Mouse (Mus musculus): ENCODE measurements at regions not wholly inside any gene's neighbourhood (a gene's known extent, or its start where the extent isn't known, plus 50 kb on each side); places are given as distances from the start of the nearest gene placed in this dataset.

DNA sequence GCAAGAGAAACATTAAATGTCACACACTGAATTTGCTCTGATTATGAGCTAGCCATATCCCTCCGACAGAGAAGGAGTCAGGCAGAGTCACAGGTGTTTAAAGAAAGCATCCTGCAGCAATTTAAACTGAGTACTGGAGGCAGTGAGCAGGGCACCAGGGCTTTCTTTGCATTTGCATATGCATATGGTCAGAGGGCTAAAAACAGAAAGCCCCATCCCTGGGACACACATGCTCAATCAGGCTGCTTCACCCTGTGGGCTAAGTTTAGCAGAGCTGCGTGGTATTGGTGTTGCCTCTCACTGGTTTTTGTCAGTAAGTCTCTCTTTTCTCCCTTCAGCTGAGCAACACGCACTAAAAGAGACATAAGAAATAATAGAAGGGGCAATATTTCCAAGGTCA is 289.9 kb upstream of the Rps6ka3 start:
- DNase-seq (ENCODE audit: low spot score in 2 of 2): no peak

DNA sequence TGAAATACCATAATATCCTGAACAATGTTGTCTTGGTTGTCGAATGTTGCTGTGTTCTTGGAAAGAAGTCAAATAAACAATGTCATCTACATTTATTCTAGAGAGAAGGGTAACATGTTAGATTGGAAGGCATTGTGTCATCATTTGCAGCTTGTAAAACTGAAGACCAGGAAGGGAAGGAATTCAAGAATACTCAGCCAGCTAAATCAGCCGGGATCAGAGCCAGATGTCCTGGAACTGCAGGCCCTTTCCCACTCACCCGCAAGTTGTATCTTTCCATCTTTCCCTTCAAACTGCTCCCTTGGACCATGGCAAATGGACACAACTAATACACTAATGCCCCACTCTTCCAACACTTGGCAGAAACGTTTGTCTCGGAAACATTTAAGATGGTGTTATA is 288.7 kb upstream of the Rps6ka3 start:
- DNase-seq (ENCODE audit: low spot score in 2 of 2): no peak

DNA sequence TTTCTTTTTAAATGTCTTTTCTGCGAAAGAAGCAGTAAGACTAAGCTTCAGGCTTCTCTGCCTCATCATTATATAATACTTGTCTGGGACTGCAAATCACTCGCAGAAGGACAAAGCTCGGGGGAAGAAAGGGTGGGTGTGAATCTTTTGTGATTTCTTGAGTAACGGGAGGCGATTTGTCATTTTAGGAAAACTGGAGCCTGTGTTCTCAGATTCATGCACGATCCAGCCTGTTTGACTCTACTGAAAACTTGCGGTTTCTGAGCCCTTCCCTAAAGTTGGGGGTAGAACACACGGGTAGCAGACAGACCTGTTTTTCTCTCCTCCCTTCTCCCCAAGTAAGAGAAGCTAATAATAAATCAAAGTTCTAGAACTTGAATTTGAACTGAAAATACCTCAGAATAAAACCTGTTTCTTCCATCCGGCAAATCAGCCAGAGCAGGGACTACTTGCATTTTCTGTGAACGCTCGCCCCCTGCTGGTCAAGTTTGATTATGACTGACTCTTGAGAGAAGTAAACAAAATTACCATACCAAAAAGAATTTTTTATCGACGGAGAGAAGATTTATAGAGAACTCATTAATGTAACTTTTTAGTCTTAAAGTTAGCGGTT is 288.2 kb upstream of the Rps6ka3 start:
- peak; percentile 45 to 61 for DNase-seq (ENCODE audit: low spot score in 2 of 2)

DNA sequence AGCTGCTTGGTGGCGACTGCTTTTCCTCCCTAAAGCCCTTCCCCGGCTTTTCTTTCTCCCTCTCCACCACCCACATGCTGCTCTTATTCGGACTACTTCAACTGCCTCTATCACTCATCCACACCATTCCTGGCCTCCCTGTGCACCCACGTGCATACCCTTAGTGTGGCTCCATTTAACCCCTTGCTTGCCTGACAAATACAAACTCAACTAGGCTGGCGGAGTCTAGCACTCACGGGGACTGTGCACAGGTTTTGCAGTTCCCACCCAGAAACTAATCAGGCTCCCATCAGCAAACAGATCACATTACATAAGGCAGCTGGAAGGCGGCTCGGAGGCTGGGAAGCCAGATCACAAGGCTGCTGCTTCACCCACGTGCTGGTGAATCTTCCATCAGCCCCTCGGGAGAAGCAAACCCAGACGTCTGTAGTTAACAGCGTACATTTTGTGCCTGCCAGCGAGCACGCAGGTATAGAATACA is 287.0 kb upstream of the Rps6ka3 start:
- DNase-seq (ENCODE audit: low spot score in 2 of 2): no peak

DNA sequence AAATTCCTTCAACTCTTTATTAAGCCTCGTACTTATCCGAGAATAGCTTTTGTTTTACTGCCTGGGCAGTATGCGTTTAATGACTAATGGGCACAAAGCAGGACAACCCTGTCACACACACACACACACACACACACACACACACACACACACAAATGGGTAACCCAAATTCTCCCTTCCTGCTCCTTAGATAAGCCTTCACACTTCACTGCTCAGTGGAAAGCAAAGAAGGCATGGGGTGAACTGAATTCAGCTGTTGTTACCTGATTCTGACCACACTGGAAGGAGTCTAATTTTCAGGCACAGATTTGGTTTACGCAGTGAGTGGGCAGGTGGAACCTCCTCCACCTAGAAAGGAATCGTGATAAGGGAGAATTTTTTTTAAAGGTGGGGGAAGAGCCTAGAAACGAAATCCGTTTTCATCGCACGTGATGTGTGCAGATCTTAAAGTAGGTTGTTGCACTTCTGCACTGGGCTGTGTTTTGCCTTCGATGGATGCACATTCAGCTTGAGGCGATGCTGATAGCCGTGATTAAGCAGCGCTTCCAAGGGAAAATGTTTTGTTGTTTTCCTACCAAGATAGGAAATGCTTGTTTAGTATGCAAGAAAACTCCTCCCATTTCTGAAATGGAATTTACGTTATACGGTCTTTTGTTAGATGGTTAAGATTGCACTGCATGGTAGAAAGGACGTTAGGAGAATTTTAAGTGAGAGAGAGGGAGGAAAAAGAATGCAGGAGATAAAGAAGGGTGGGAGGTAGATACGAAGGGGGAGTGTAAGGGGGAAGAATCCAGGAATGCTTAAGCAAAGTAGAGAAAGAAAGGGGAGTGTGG is 286.2 kb upstream of the Rps6ka3 start:
- DNase-seq (ENCODE audit: low spot score in 2 of 2): no peak

DNA sequence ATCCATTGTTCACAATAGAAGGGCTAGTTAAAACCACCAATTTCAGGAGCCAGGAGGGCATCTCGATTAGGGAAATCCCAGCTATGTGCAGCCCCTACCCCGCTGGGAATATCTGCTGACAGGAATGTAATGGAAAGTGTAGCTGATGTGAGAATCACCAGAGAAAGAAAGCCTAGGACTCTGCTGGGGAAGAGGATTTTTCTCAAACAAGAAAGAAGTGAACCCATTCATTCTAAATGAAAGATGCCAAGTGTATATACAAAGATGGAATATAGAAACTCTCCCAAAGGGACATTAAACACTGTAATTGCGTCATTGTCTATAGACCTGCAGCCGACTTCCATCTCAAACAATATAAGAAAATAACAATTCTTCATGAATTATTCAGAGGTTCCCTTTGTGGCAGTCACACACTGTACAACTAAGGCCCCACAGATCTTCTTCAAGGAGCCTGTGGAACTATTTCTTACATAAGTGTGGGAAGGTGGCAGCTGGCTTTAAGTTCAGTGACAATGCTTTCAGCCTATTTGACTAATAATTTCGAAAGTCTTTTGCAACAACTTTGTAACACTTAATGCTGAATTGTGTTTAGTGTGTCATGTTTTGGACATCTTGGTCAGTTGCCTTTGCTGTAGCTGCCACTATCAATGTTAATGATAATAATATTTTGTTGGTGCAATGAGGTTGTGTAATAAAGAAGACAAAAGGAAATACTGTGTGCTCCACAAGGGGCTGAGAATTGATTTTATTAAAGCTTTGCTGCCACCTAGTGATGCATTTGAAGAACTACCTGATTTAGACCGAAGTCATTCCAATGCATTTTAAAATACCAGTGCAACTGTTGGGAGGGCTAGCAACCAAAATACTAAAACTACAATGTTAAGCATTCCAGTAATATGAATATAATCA is 285.4 kb upstream of the Rps6ka3 start:
- no peak for DNase-seq (ENCODE audit: low spot score in 2 of 2)

DNA sequence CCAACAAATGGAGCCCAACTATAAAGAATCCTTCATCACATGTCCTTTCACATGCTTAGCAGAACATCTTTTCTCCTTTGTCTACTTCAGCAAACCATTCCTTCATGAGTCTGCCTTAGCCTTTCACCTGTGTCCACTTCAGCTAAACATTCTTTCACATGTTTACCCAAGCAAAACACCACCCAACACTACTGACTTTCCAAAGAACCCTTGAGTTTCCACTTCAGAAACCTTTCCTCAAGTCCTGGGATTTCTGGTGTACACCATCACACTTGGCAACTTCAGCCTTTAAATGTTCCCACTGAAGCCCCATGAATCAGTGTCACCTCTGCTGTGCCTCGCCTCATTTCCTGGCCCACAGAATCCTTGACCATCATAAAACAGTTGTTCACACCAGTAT is 278.2 kb upstream of the Rps6ka3 start:
- DNase-seq (ENCODE audit: low spot score in 2 of 2): no peak

DNA sequence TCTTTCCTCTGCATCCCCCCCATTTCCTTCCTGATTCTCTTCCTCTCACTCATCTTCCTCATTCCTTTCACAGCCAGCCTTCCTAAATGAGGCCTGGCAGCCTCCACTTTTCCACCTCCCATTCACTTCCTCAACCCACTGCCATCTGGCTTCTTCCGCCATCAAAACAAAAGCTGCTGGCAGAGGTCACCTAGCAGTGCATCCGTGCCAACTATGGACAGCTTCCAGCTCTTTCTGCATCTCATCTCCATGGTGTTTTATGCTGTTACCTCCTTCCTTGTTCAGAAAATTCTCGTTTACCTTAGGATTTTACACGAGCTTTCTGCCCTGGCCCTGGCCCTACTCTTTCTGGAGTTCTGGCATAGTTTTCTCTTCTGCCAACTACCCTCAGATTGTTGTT is 262.9 kb upstream of the Rps6ka3 start:
- no peak for DNase-seq (ENCODE audit: low spot score in 2 of 2)

DNA sequence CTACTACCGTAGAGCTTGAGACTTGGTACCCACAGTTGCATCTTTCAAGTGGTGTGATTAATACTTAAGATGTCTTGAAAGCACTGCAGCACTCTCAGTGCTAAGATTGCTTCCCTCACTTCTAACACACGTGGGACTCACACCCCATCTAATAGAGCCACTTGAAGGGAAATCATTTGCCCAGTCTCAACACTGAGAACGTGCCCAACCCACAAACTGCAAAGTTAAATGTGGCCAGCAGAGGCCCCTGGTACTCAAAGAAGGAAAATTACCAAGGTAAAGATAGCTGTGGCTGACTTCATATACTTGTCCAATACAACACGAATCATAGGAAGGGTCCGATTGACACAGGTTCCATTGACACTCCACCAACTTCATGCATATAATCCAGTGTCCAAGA is 238.4 kb upstream of the Rps6ka3 start:
- no peak for DNase-seq (ENCODE audit: low spot score in 2 of 2)

DNA sequence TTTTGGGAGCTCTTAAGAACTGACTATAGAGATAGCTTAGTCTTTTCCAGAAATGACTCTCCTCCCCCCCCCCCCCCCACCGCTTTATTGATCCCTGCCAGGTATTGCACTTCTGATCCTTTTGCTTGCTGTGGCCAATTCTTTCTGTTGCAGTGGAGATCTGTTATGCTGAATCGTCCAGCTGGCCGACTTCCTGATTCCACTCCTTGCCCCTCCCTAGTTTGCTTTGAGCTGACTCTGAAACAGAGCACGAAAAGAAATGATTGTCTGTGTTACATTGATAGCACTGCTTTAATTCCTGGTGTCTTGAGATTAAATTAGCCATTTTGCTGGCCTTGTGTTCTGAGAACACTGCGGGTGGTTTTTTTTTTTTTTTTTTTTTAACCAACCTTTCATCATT is 233.5 kb upstream of the Rps6ka3 start:
- DNase-seq (ENCODE audit: low spot score in 2 of 2): no peak

DNA sequence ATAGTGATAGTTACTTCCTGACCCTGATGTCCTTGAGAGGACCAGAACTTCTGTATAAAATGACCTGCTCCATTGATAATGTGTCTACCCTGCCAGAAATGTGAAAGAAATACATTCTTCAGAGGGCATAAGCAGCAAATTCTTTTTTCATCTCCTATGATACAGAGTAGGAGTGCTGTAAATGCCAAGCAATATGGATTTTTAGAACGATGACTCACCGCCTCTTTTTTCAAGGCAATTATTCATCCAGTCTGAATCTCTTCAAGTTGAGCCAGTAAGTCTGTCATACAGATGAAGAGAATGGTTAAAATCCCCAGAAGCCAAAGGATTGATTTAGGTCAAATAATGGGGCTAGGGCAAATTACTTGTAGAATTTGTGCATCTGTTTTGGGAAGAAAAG is 225.4 kb upstream of the Rps6ka3 start:
- DNase-seq (ENCODE audit: low spot score in 2 of 2): no peak

DNA sequence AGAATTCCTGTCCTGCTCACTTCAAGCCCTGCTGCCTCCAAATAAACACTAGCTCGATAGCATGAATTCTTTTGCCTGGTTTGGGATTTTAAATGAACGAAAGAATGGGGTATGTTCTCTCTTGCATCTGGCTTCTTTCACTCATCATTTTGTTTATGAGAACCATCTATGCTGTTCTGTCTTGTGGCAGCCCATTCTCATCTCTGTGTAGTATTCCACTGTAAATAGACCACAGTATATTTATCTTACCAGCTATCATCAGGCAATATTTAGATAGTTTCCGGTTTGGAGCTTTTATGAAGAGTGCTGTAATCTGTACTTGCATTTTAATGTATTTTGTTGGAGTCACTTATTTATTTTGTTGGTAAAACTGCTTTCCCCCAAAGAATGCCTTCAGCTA is 222.4 kb upstream of the Rps6ka3 start:
- DNase-seq (ENCODE audit: low spot score in 2 of 2): no peak

DNA sequence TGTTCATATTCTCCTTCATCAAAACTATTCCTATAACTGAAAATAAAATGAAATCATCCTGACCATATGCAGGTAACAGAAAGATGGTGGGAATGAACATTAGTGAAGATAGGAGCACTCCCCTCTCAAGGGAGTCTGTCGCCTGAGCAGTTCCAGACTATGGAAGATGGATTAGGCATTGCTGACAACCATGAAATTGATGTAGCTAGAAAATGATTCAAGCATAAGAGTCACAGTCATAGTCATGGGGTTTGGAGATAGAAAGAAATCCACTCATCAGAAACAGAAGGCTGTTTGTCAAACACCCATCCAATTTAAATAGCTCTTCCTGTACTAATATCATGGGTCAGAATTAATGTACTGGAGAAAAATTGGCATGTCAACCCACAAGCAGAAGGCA is 191.2 kb upstream of the Rps6ka3 start:
- DNase-seq (ENCODE audit: low spot score in 2 of 2): no peak

DNA sequence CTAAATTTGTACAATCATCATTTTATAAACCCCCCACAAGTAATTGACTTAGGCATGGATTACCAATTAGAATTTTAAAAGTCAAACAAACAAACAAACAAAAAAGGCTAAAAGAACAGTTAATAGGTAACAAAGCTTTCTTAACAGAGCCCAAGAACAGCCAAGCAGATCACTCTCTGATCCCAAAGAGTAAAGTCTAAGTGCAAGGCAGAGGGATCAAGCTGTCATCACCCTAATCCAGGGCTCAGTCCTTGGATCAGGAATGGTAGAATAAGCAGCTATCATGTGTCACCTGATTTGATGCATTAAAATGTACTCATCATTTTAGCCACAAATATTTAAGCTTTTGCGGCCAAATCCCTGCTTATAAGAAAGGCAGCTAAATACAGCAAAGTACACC is 183.8 kb upstream of the Rps6ka3 start:
- DNase-seq (ENCODE audit: low spot score in 2 of 2): no peak

DNA sequence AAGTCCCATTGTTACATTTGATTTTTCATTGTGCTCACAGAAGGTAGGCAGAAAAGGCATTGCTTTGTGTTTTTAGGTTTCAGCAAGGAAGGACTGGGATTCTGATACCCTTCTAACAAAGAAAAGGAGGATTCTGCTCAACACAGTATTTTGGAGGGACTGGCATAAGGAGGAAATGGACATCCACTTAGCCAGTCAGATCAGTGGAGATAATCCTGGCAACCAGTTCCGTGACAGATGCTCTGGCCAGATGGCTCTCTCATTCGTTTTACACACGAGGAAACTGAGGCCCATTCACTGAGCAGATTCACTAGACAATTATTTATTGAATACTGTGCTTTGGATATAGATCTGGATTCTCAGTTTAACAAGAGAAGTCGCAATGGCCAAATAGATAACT is 178.2 kb upstream of the Rps6ka3 start:
- DNase-seq (ENCODE audit: low spot score in 2 of 2): no peak

DNA sequence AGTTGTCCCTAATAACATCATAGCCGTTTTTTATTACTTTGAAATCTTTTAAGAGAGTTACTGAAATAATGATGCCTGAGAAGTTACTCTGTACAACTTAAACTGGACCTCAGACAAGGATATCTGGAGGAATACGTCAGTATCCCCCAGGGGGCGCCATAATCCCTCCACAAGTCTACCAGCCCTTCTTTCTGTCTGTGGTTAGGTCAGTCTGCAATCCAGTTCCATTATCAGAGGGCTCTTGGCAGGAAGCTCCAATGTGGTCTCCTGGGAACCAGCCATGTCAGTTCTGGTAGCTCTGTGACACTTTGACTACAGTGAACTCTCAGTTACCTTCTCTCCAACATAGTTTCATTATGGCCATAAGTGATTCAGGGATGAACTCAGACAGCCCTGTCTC is 166.7 kb upstream of the Rps6ka3 start:
- peak; percentile 57 to 71 for DNase-seq (ENCODE audit: low spot score in 2 of 2)

DNA sequence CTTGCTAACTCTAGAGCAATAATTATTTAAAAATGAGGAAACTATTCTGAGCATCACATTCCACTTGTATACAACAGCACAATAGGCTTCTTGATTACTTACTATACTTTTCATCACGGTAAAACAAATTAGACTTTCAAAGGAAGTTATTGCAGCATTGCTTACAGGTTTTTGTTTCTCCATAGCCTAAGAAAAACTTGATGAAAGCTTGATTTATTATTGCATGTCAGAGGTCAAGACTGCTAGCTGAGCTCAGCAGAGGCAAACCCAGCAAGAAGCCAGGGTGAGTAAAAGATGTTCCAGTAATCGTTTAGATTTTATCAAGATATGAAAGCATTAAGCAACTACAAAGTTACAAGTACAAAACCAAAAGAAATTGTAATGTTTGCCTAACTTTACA is 162.2 kb upstream of the Rps6ka3 start:
- DNase-seq (ENCODE audit: low spot score in 2 of 2): no peak

DNA sequence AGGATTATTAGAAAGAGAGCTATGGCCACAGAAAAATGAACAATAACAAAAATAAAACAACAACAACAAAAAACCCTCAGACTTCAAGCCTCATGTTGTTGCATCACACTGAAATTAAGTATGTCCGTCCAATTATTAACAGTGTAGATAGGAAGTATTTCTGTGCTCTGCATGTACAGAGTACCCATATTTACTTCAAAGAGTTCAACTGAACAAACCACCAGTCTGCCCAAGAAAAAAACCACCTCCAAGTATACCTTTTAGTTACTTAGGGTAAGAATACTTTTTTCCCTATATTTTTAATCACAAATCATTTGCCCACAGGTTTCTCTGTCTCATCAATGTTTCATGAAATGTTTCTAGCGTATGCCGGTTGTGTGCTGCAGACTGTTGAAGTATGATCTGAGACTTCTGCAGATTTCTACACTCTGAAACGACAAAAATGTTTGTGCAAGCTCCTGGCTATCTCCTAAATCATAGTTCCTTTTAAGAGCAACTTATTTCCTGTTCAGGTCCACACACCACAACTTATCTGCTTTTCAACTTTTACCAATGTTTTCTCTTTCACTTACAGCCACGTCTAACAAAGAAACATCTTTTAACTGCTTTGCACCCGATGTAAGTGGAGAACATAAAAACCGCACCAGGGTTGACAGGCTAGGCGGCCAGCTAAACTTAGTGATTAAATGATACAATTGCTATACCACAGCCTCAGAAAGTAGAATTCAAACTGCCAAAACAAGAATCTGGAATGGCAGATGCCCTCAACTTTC is 154.2 kb upstream of the Rps6ka3 start:
- no peak for DNase-seq (ENCODE audit: low spot score in 2 of 2)

DNA sequence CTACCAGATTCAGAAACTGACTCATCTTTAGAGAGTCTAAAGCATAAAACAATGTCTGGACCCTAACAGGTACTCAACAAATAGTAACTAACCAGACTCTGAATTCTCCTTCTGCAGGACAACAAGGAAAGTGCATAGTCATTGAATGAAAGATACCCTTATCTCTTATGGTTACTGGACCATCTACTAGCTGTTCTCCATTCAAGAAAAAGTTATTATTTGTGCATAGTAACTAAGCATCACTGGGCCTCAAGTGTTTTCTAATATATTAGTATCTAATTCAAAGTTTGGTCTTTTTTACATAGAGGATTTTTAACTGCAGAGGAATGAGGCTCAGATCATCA is 153.7 kb upstream of the Rps6ka3 start:
- no peak for DNase-seq (ENCODE audit: low spot score in 2 of 2)

DNA sequence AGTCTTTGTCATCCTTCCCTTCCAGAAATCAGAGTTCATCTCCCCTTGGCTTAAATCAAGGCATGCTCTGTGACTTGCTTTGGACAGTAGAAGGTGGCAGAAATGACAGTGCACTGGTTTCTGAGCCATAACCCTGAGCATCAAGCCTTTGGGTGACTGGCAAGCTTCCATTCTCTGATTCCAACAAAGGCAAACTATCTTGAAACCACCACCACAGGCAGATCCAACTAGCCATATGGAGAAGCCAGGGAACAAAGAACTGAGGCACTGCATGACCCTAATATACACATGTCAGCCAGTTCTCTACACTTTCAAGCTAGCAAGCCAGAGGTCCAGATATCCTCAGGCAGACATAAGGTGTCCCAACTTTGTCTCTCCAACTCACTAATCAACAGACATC is 151.2 kb upstream of the Rps6ka3 start:
- no peak for DNase-seq (ENCODE audit: low spot score in 2 of 2)

DNA sequence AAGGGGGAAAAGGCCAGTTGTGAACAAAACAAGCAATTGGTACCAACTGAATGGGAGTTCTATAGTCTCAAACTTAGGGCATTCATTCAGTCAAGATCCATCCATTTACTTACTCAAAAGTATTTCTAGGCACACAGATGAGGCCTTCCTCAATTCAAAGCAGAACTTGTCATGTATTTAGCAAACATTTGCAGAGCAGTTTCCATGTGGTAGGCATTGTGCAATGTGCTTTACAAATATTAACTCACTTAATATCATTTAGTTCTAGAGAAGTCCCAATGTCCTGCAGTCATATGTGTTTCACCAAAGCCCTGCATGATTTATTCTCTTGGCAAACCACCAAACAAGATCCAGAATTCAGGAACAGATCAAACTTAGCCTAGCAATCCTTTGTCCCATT is 148.8 kb upstream of the Rps6ka3 start:
- no peak for DNase-seq (ENCODE audit: low spot score in 2 of 2)
